Mouse (Mus musculus) limb, embryonic 14.5 days (tissue): ENCODE results near the gene Atg4d. TPM values are rescaled to one million over a fixed set of nuclear protein-coding genes. Genes with fewer than 3 reads are reported as not detected.
A peak's percentile ranks its signal among the peaks of the same experiment; 100 is the strongest.
"Not testable (repeated sequence)": the region's sequence is repeated elsewhere in the genome, so short reads cannot be mapped to it uniquely, and the experiment has no call there.

Experiments
- ATAC-seq: fragments of 200-750 bp; cut with Nextera tagmentation; 2 replicates; pipeline ENCODE4 v1.8.0; 2017; ENCODE audit warnings: low read depth, moderate number of reproducible peaks, moderate TSS enrichment; ENCODE audit not compliant: low FRiP score
- DNase-seq: peaks from one replicate; pipeline ENCODE4 v3.0.0-alpha.2; 2015; ENCODE audit warnings: low spot score
- H3K27ac ChIP-seq: fragments of 300-500 bp; sonication (generic); replicated peaks from 2 replicates; pipeline ENCODE4 v1.5.1; 2014; ENCODE audit warnings: low read depth, mild to moderate bottlenecking, low read length, moderate library complexity, mixed read lengths
- H3K27me3 ChIP-seq: fragments of 300-500 bp; sonication (generic); 2 replicates; pipeline ENCODE4 v1.6.1; 2014; ENCODE audit warnings: low read length, mixed read lengths; ENCODE audit not compliant: control insufficient read depth, insufficient read depth
- H3K36me3 ChIP-seq: fragments of 300-500 bp; sonication (generic); 2 replicates; pipeline ENCODE4 v1.6.1; 2014; ENCODE audit warnings: mild to moderate bottlenecking, low read length, moderate library complexity, mixed read lengths; ENCODE audit not compliant: control insufficient read depth, insufficient read depth
- H3K4me1 ChIP-seq: fragments of 300-500 bp; sonication (generic); 2 replicates; pipeline ENCODE4 v1.6.1; 2014; ENCODE audit warnings: antibody characterized with exemption, low read length, mixed read lengths; ENCODE audit not compliant: control insufficient read depth, insufficient read depth
- H3K4me2 ChIP-seq: fragments of 300-500 bp; sonication (generic); replicated peaks from 2 replicates; pipeline ENCODE4 v1.6.1; 2014; ENCODE audit warnings: low read depth, mild to moderate bottlenecking, low read length, moderate library complexity; ENCODE audit not compliant: severe bottlenecking
- H3K4me3 ChIP-seq: fragments of 300-500 bp; sonication (generic); replicated peaks from 2 replicates; pipeline ENCODE4 v1.5.1; 2014; ENCODE audit warnings: low read length
- H3K9ac ChIP-seq: fragments of 300-500 bp; sonication (generic); 2 replicates; pipeline ENCODE4 v1.6.1; 2014; ENCODE audit warnings: mild to moderate bottlenecking, low read depth, low read length, moderate library complexity; ENCODE audit not compliant: severe bottlenecking
- H3K9me3 ChIP-seq: fragments of 300-500 bp; sonication (generic); 2 replicates; pipeline ENCODE4 v1.6.1; 2016; ENCODE audit warnings: low read length; ENCODE audit not compliant: control insufficient read depth
- POLR2A ChIP-seq: fragments of 200-500 bp; IDR thresholded peaks from 2 replicates; pipeline ENCODE4 v1.8.0; 2012; ENCODE audit warnings: inconsistent platforms, mild to moderate bottlenecking, moderate library complexity, borderline replicate concordance; ENCODE audit not compliant: insufficient read depth, insufficient read length; ENCODE audit errors: extremely low read depth
- whole genome bisulfite sequencing: fragments of 180-500 bp; shearing (Covaris S2); extraction: QIAGEN DNeasy Blood & Tissue Kit; methylation state at CpG from one replicate; pipeline ENCODE4 v1.1.7; 2014; 5-methylcytosine and 5-hydroxymethylcytosine counted together
- polyA plus RNA-seq, 2 experiments: library from polyadenylated mRNA; depleted of rRNA in 1 of 2; stranded (reverse) in 1 of 2; unstranded in 1 of 2; fragments of >200 nt; fragmentation: Nextera tagmentation in 1 of 2; extraction: Ambion mirVana in 1 of 2; gene quantifications; 2 replicates each; pipeline versions ENCODE4 v1.2.1 to v1.2.3; 2012 to 2014

Gene Atg4d
- polyA plus RNA-seq, 2 experiments: 26.9 to 31.6 TPM

DNA sequence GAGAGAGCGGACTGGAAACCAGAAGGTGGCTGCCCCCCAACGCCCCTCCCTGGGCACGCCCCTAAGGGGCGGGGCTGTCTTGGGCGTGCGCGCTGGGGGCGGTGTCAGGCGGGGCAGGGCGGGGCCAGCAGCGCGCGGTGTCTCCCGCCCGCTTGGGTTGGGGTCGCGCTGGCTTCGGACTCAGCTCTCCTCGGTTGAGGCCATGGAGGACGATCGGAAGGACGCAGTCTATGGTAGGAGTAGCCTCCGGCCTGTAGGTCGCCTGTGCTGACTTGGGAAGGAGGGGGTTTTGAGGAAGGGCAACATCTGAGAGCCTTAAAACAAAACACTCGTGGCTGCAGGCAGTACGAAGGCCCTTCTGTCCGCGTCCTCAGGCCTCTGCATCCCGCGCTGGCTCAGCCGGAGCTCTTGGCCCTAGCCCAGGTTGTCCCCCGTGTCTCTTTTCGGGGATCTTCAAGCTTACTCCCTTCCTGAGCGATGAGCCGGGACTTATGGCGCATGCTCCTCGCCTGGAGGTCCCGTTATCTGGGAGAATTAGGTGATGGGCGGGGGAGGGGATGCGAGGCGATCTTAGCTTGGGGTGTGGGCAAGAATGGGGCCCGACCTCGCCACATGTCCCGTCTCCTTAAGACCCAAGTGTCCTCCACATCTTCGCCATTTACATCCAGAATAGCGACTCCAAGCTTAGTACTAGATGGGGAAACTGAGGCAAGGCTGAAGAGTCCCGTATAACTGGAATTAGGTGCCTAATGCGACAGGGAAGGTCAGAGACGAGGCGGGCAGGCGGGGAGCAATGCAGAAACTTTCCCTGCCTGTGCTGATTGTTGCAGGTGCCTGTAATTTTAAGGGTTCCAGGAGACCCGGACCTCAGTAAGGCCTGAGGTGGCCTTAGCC, 55.8 kb downstream of the Atg4d start, which contains the start of gene Slc44a2:
Gene Slc44a2, plus strand, starts transcription at position 80 of the 894 bp plus-strand sequence.
- Histone ChIP-seq H3K27ac (0 out of 2 replicates have a peak within 1 kb of the TSS, but pooled peaks have one; percentile 19), H3K27me3 (no peaks in the 10 kb centered on the region), H3K9ac (peak within 1 kb of the TSS; percentile 76), H3K4me3 (peak within 1 kb of the TSS; percentile 76), H3K36me3 (0 out of 2 replicates have a peak, but pooled peaks cover 3% of the 10 kb centered on the region), H3K4me2 (peak within 1 kb of the TSS; percentile 85), H3K9me3 (no peaks in the 10 kb centered on the region), H3K4me1 (peaks cover 15% of the 10 kb centered on the region)
- peak; percentile 80; the same call in 1 of the 2 replicates for TF ChIP-seq POLR2A
- under 1% methylated on average over 52 of the region's 52 CpGs for WGBS
- peak; percentile 98 for ATAC-seq
- DNase-seq: peak; percentile 77

GRCm38 (mm10) chr9:21321513-21321835, 56.4 kb downstream of the Atg4d start:
- peak overlapping the region; percentile 76 for H3K9ac ChIP-seq
- ATAC-seq (no peak), DNase-seq (no peak)
- peak overlapping the region; percentile 76 for H3K4me3 ChIP-seq
- H3K9me3 ChIP-seq: no peaks in the 10 kb centered on the region
- no peaks in the 10 kb centered on the region for H3K27me3 ChIP-seq
- H3K4me2 ChIP-seq: peak overlapping the region; percentile 85
- H3K36me3 ChIP-seq: 0 out of 2 replicates have a peak, but pooled peaks cover 4% of the 10 kb centered on the region
- H3K27ac ChIP-seq: no peak overlapping the region
- peaks cover 15% of the 10 kb centered on the region for H3K4me1 ChIP-seq
- WGBS: 14% methylated on average over 6 of the region's 6 CpGs
- no peak for TF ChIP-seq POLR2A

- H3K27me3 ChIP-seq: no peaks in the 10 kb centered on the region
- H3K4me2 ChIP-seq: peak overlapping the region; percentile 85
- 0 out of 2 replicates have a peak, but pooled peaks cover 6% of the 10 kb centered on the region for H3K36me3 ChIP-seq
- no peak for TF ChIP-seq POLR2A
- 69% methylated on average over 19 of the region's 19 CpGs for WGBS
- peaks cover 15% of the 10 kb centered on the region for H3K4me1 ChIP-seq
- DNase-seq: no peak
- H3K4me3 ChIP-seq: peak overlapping the region; percentile 76; the same call in 1 of the 2 replicates
- no peaks in the 10 kb centered on the region for H3K9me3 ChIP-seq
- peak overlapping the region; percentile 76; the same call in 1 of the 2 replicates for H3K9ac ChIP-seq
- no peak for ATAC-seq
- H3K27ac ChIP-seq: no peak overlapping the region
Measured at GRCm38 (mm10) chr9:21322211-21322916, 57.3 kb downstream of the Atg4d start.

GRCm38 (mm10) chr9:21322917-21323297, 57.8 kb downstream of the Atg4d start:
- H3K27ac ChIP-seq, H3K4me3 ChIP-seq, ATAC-seq, H3K9me3 ChIP-seq, H3K9ac ChIP-seq, H3K4me2 ChIP-seq, H3K36me3 ChIP-seq, H3K27me3 ChIP-seq, DNase-seq: not testable (repeated sequence)
- H3K4me1 ChIP-seq: peaks cover 15% of the 10 kb centered on the region
- 92% methylated on average over 8 of the region's 8 CpGs for WGBS

DNA sequence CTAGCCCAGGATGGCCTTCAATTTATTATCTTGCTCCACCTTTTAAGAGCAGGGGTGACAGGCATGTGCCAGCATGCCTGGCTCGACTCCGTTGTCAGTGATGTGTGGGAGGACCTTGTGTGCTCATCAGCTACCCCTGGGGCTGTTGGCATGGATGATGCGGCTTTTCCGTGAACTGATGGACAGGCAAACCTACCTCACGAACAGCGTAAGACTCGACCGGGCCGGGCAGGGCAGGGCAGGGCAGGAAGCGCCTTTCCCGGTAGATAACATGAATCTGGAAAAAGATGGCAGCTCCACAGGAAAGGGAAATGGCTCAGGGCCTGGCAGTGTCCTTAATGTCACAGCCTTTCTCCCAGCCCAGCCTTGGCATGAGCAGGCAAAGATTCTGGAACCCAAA, 59.2 kb downstream of the Atg4d start:
- 90% methylated on average over 11 of the region's 11 CpGs for WGBS
- DNase-seq: no peak
- H3K4me2 ChIP-seq: no peak overlapping the region
- TF ChIP-seq POLR2A: no peak
- ATAC-seq: no peak
- H3K4me3 ChIP-seq: no peak overlapping the region
- H3K4me1 ChIP-seq: peaks cover 15% of the 10 kb centered on the region
- H3K27ac ChIP-seq: no peak overlapping the region
- no peaks in the 10 kb centered on the region for H3K9me3 ChIP-seq
- 0 out of 2 replicates have a peak, but pooled peaks cover 6% of the 10 kb centered on the region for H3K36me3 ChIP-seq
- no peak overlapping the region for H3K9ac ChIP-seq
- no peaks in the 10 kb centered on the region for H3K27me3 ChIP-seq

Other genes starting within 250 kb of the Atg4d start
- 15.5 and 16.6 TPM in 2 replicates for gene Icam1, start 249.3 kb upstream of the Atg4d start, polyA plus RNA-seq (2012; rRNA removed)
- gene Icam1, start 249.3 kb upstream of the Atg4d start, polyA plus RNA-seq (2014; fragmentation: Nextera tagmentation; extraction: Ambion mirVana): 18.3 and 21.2 TPM in 2 replicates
- gene Icam4, start 235.9 kb upstream of the Atg4d start, polyA plus RNA-seq (2012; rRNA removed): 0.26 and 0.47 TPM in 2 replicates
- gene Icam4, start 235.9 kb upstream of the Atg4d start, polyA plus RNA-seq (2014; fragmentation: Nextera tagmentation; extraction: Ambion mirVana): 0.99 and 1.3 TPM in 2 replicates
- gene Icam5, start 233.2 kb upstream of the Atg4d start, polyA plus RNA-seq (2012; rRNA removed): 0.23 and 0.34 TPM in 2 replicates
- gene Icam5, start 233.2 kb upstream of the Atg4d start, polyA plus RNA-seq (2014; fragmentation: Nextera tagmentation; extraction: Ambion mirVana): 0.08 and 0.11 TPM in 2 replicates
- 1.4 TPM in 1 of 2 replicates, not detected in the other for gene Zglp1, start 198.2 kb upstream of the Atg4d start, polyA plus RNA-seq (2012; rRNA removed)
- 0.23 TPM in 1 of 2 replicates, not detected in the other for gene Zglp1, start 198.2 kb upstream of the Atg4d start, polyA plus RNA-seq (2014; fragmentation: Nextera tagmentation; extraction: Ambion mirVana)
- 1.8 and 1.9 TPM in 2 replicates for gene Gm49373, start 192.2 kb upstream of the Atg4d start, polyA plus RNA-seq (2012; rRNA removed)
- 0.72 and 1.0 TPM in 2 replicates for gene Gm49373, start 192.2 kb upstream of the Atg4d start, polyA plus RNA-seq (2014; fragmentation: Nextera tagmentation; extraction: Ambion mirVana)
- 68.9 and 80.0 TPM in 2 replicates for gene Fdx1l, start 191.7 kb upstream of the Atg4d start, polyA plus RNA-seq (2012; rRNA removed)
- 65.1 and 67.4 TPM in 2 replicates for gene Fdx1l, start 191.7 kb upstream of the Atg4d start, polyA plus RNA-seq (2014; fragmentation: Nextera tagmentation; extraction: Ambion mirVana)
- gene Gm38431, start 173.3 kb upstream of the Atg4d start, polyA plus RNA-seq (2012; rRNA removed): 5.3 and 5.9 TPM in 2 replicates
- gene Gm38431, start 173.3 kb upstream of the Atg4d start, polyA plus RNA-seq (2014; fragmentation: Nextera tagmentation; extraction: Ambion mirVana): 1.6 and 2.6 TPM in 2 replicates
- gene Raver1, start 173.3 kb upstream of the Atg4d start, polyA plus RNA-seq (2012; rRNA removed): 94.0 and 125 TPM in 2 replicates
- gene Raver1, start 173.3 kb upstream of the Atg4d start, polyA plus RNA-seq (2014; fragmentation: Nextera tagmentation; extraction: Ambion mirVana): 74.7 and 76.3 TPM in 2 replicates
- gene Tyk2, start 134.1 kb upstream of the Atg4d start, polyA plus RNA-seq (2012; rRNA removed): 20.9 and 25.8 TPM in 2 replicates
- 10.6 and 11.4 TPM in 2 replicates for gene Tyk2, start 134.1 kb upstream of the Atg4d start, polyA plus RNA-seq (2014; fragmentation: Nextera tagmentation; extraction: Ambion mirVana)
- gene Cdc37, start 115.3 kb upstream of the Atg4d start, polyA plus RNA-seq (2012; rRNA removed): 145 and 257 TPM in 2 replicates
- gene Cdc37, start 115.3 kb upstream of the Atg4d start, polyA plus RNA-seq (2014; fragmentation: Nextera tagmentation; extraction: Ambion mirVana): 292 and 299 TPM in 2 replicates
- 5.7 and 7.1 TPM in 2 replicates for gene Pde4a, start 99.6 kb upstream of the Atg4d start, polyA plus RNA-seq (2012; rRNA removed)
- gene Pde4a, start 99.6 kb upstream of the Atg4d start, polyA plus RNA-seq (2014; fragmentation: Nextera tagmentation; extraction: Ambion mirVana): 4.4 and 5.7 TPM in 2 replicates
- 52.8 and 73.8 TPM in 2 replicates for gene Keap1, start 25.9 kb upstream of the Atg4d start, polyA plus RNA-seq (2012; rRNA removed)
- gene Keap1, start 25.9 kb upstream of the Atg4d start, polyA plus RNA-seq (2014; fragmentation: Nextera tagmentation; extraction: Ambion mirVana): 50.4 and 52.3 TPM in 2 replicates
- gene S1pr5, start 16.9 kb upstream of the Atg4d start, polyA plus RNA-seq (2012; rRNA removed): 1.6 TPM in 2 replicates
- gene S1pr5, start 16.9 kb upstream of the Atg4d start, polyA plus RNA-seq (2014; fragmentation: Nextera tagmentation; extraction: Ambion mirVana): 1.1 and 2.5 TPM in 2 replicates
- 30.0 and 43.2 TPM in 2 replicates for gene Kri1, start 22.7 kb downstream of the Atg4d start, polyA plus RNA-seq (2012; rRNA removed)
- gene Kri1, start 22.7 kb downstream of the Atg4d start, polyA plus RNA-seq (2014; fragmentation: Nextera tagmentation; extraction: Ambion mirVana): 13.7 and 14.5 TPM in 2 replicates
- 43.2 and 48.1 TPM in 2 replicates for gene Cdkn2d, start 26.1 kb downstream of the Atg4d start, polyA plus RNA-seq (2012; rRNA removed)
- 51.1 and 56.0 TPM in 2 replicates for gene Cdkn2d, start 26.1 kb downstream of the Atg4d start, polyA plus RNA-seq (2014; fragmentation: Nextera tagmentation; extraction: Ambion mirVana)
- 12.8 and 16.3 TPM in 2 replicates for gene Ap1m2, start 47.0 kb downstream of the Atg4d start, polyA plus RNA-seq (2012; rRNA removed)
- 23.0 and 29.3 TPM in 2 replicates for gene Ap1m2, start 47.0 kb downstream of the Atg4d start, polyA plus RNA-seq (2014; fragmentation: Nextera tagmentation; extraction: Ambion mirVana)
- 127 and 159 TPM in 2 replicates for gene Slc44a2, start 55.4 kb downstream of the Atg4d start, polyA plus RNA-seq (2012; rRNA removed)
- 121 and 129 TPM in 2 replicates for gene Slc44a2, start 55.4 kb downstream of the Atg4d start, polyA plus RNA-seq (2014; fragmentation: Nextera tagmentation; extraction: Ambion mirVana)
- gene Ilf3, start 102.6 kb downstream of the Atg4d start, polyA plus RNA-seq (2012; rRNA removed): 180 and 195 TPM in 2 replicates
- gene Ilf3, start 102.6 kb downstream of the Atg4d start, polyA plus RNA-seq (2014; fragmentation: Nextera tagmentation; extraction: Ambion mirVana): 174 and 201 TPM in 2 replicates
- gene Qtrt1, start 146.5 kb downstream of the Atg4d start, polyA plus RNA-seq (2012; rRNA removed): 77.9 and 80.8 TPM in 2 replicates
- 45.3 and 50.9 TPM in 2 replicates for gene Qtrt1, start 146.5 kb downstream of the Atg4d start, polyA plus RNA-seq (2014; fragmentation: Nextera tagmentation; extraction: Ambion mirVana)
- gene Dnm2, start 159.6 kb downstream of the Atg4d start, polyA plus RNA-seq (2012; rRNA removed): 62.6 and 74.5 TPM in 2 replicates
- 68.3 and 72.6 TPM in 2 replicates for gene Dnm2, start 159.6 kb downstream of the Atg4d start, polyA plus RNA-seq (2014; fragmentation: Nextera tagmentation; extraction: Ambion mirVana)
- 96.0 and 101 TPM in 2 replicates for gene Tmed1, start 245.0 kb downstream of the Atg4d start, polyA plus RNA-seq (2012; rRNA removed)
- gene Tmed1, start 245.0 kb downstream of the Atg4d start, polyA plus RNA-seq (2014; fragmentation: Nextera tagmentation; extraction: Ambion mirVana): 116 and 119 TPM in 2 replicates